Mouse (Mus musculus) heart, postnatal 0 days (tissue): ENCODE measurements at regions not wholly inside any gene's neighbourhood (a gene's known extent, or its start where the extent isn't known, plus 50 kb on each side); places are given as distances from the start of the nearest gene placed in this dataset.

Source experiments
- ATAC-seq: fragments of 200-750 bp; cut with Nextera tagmentation; 2 replicates; pipeline ENCODE4 v1.8.0; 2017; ENCODE audit warnings: low read depth, moderate number of reproducible peaks, moderate library complexity; ENCODE audit not compliant: insufficient read depth
- DNase-seq: peaks from one replicate; pipeline ENCODE4 v3.0.0-alpha.2; 2016; ENCODE audit warnings: low spot score
- H3K27ac ChIP-seq: fragments of 300-500 bp; sonication (generic); 2 replicates; pipeline ENCODE4 v1.5.1; 2014; ENCODE audit warnings: low read depth, mild to moderate bottlenecking
- H3K27me3 ChIP-seq: fragments of 300-500 bp; sonication (generic); 2 replicates; pipeline ENCODE4 v1.6.1; 2014; ENCODE audit warnings: low read length, mixed read lengths; ENCODE audit not compliant: control insufficient read depth, insufficient read depth
- H3K36me3 ChIP-seq: fragments of 300-500 bp; sonication (generic); replicated peaks from 2 replicates; pipeline ENCODE4 v1.6.1; 2014; ENCODE audit warnings: low read length, mixed read lengths; ENCODE audit not compliant: control insufficient read depth, insufficient read depth
- H3K4me1 ChIP-seq: fragments of 300-500 bp; sonication (generic); 2 replicates; pipeline ENCODE4 v1.6.1; 2014; ENCODE audit warnings: antibody characterized with exemption; ENCODE audit not compliant: control insufficient read depth, insufficient read depth
- H3K4me2 ChIP-seq: fragments of 300-500 bp; sonication (generic); 2 replicates; pipeline ENCODE4 v1.6.1; 2014; ENCODE audit warnings: low read depth, mild to moderate bottlenecking, low read length, moderate library complexity
- H3K4me3 ChIP-seq: fragments of 300-500 bp; sonication (generic); 2 replicates; pipeline ENCODE4 v1.5.1; 2014; ENCODE audit warnings: low read depth, low read length
- H3K9ac ChIP-seq: fragments of 300-500 bp; sonication (generic); replicated peaks from 2 replicates; pipeline ENCODE4 v1.6.1; 2014; ENCODE audit warnings: low read depth, low read length, mixed read lengths
- H3K9me3 ChIP-seq: fragments of 300-500 bp; sonication (generic); replicated peaks from 2 replicates; pipeline ENCODE4 v1.6.1; 2016; ENCODE audit warnings: low read length; ENCODE audit not compliant: control insufficient read depth
- CTCF ChIP-seq: IDR thresholded peaks from 2 replicates; pipeline ENCODE4 v1.5.1; 2016; ENCODE audit warnings: antibody characterized with exemption, control low read depth, low read depth
- EP300 ChIP-seq: IDR thresholded peaks from 2 replicates; pipeline ENCODE4 v1.6.1; 2016; ENCODE audit warnings: antibody characterized with exemption, low read depth
- WGBS: fragments of 180-500 bp; shearing (Covaris S2); extraction: QIAGEN DNeasy Blood & Tissue Kit; methylation state at CpG from one replicate; pipeline ENCODE4 v1.1.7; 2014; 5-methylcytosine and 5-hydroxymethylcytosine counted together

DNA sequence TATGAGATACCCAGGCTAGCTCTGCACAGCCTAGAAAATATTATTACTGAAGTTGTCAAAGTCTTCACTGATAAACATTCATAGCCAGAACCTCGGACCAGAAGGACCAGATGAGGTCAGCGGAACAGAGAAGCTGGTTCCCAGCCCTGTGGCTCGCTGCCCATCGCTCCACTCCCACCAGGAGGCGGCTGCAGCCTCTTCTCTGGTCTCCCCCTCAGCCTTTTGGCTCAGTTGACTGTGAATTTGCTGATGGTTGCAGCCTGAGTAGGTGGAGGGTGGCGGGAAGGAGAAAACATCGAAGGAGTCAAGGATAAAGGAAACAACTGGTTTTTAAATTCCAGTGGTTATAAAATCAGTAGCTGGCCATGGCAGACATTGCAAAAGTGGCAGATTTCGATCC lies 221.7 kb upstream of the Klf3 start:
- Histone ChIP-seq H3K36me3 (no peaks in the 10 kb centered on the region), H3K4me1 (peaks cover 16% of the 10 kb centered on the region)
- 62% methylated on average over 8 of the region's 8 CpGs for WGBS

GRCm38 (mm10) chr5:64582031-64582430 lies 221.2 kb upstream of the Klf3 start:
- no peak for DNase-seq
- Histone ChIP-seq H3K9me3 (no peaks in the 10 kb centered on the region), H3K27ac (no peak overlapping the region), H3K27me3 (no peaks in the 10 kb centered on the region), H3K4me3 (no peak overlapping the region), H3K4me2 (no peak overlapping the region), H3K36me3 (no peaks in the 10 kb centered on the region), H3K9ac (no peak overlapping the region), H3K4me1 (peaks cover 16% of the 10 kb centered on the region)
- 69% methylated on average over 9 of the region's 9 CpGs for WGBS
- ATAC-seq: no peak
- TF ChIP-seq CTCF (no peak), EP300 (no peak)

More for the DNA sequence above, 221.7 kb upstream of the Klf3 start:
- Histone ChIP-seq H3K9me3 (no peaks in the 10 kb centered on the region), H3K27ac (peak overlapping the region; percentile 74; the same call in 1 of the 2 replicates), H3K4me2 (no peak overlapping the region), H3K9ac (no peak overlapping the region), H3K27me3 (no peaks in the 10 kb centered on the region), H3K4me3 (no peak overlapping the region)
- DNase-seq: peak; percentile 59
- ATAC-seq: peak; percentile 34; the same call in 1 of the 2 replicates
- TF ChIP-seq CTCF: no peak
- TF ChIP-seq EP300: no peak

- no peak overlapping the region for H3K27ac ChIP-seq
- no peak for TF ChIP-seq EP300
- TF ChIP-seq CTCF: no peak
- no peaks in the 10 kb centered on the region for H3K27me3 ChIP-seq
- H3K4me1 ChIP-seq: peaks cover 21% of the 10 kb centered on the region
- no peaks in the 10 kb centered on the region for H3K36me3 ChIP-seq
- no peak overlapping the region for H3K4me3 ChIP-seq
- H3K9ac ChIP-seq: no peak overlapping the region
- H3K9me3 ChIP-seq: no peaks in the 10 kb centered on the region
- H3K4me2 ChIP-seq: no peak overlapping the region
- no peak for DNase-seq
- ATAC-seq: no peak
- WGBS: 63% methylated on average over 1 of the region's 1 CpGs
These were observed 218.9 kb upstream of the Klf3 start for GRCm38 (mm10) chr5:64584308-64584707.

- no peaks in the 10 kb centered on the region for H3K36me3 ChIP-seq
- ATAC-seq: no peak
These were observed 218.0 kb upstream of the Klf3 start for GRCm38 (mm10) chr5:64585076-64585786.

DNA sequence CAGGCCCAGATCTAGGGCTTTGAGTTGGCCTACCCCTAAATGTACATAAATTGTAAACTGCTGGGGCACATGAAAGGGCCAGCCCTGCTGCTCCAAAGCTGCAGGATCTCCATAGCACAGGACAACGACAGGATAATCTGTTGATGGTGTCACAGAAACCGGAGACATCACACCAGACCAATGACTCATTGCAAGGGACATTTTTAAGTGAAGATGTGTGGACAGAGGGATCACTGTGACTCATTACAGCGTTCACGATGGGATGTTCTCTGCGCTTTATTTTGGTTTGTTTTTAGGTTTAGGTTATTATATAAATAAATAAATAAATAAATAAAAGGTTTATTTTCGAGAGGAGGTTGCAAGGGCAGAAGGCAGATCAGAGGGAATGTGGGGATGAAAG lies 216.9 kb upstream of the Klf3 start:
- Histone ChIP-seq H3K9me3 (no peaks in the 10 kb centered on the region), H3K27ac (no peak overlapping the region), H3K27me3 (no peaks in the 10 kb centered on the region), H3K9ac (no peak overlapping the region), H3K36me3 (no peaks in the 10 kb centered on the region), H3K4me1 (peaks cover 5% of the 10 kb centered on the region; the same call in 1 of the 2 replicates), H3K4me2 (no peak overlapping the region), H3K4me3 (no peak overlapping the region)
- WGBS: 75% methylated on average over 6 of the region's 6 CpGs
- DNase-seq (no peak), ATAC-seq (no peak)
- TF ChIP-seq CTCF (no peak), EP300 (no peak)

More at GRCm38 (mm10) chr5:64585076-64585786, 218.0 kb upstream of the Klf3 start:
- H3K9me3 ChIP-seq: no peaks in the 10 kb centered on the region
- no peak for TF ChIP-seq EP300
- no peak for TF ChIP-seq CTCF
- peaks cover 12% of the 10 kb centered on the region for H3K4me1 ChIP-seq
- no peak overlapping the region for H3K9ac ChIP-seq
- H3K4me3 ChIP-seq: no peak overlapping the region
- H3K27ac ChIP-seq: no peak overlapping the region
- no peak for DNase-seq
- no peaks in the 10 kb centered on the region for H3K27me3 ChIP-seq
- H3K4me2 ChIP-seq: no peak overlapping the region
- 78% methylated on average over 6 of the region's 6 CpGs for WGBS

DNA sequence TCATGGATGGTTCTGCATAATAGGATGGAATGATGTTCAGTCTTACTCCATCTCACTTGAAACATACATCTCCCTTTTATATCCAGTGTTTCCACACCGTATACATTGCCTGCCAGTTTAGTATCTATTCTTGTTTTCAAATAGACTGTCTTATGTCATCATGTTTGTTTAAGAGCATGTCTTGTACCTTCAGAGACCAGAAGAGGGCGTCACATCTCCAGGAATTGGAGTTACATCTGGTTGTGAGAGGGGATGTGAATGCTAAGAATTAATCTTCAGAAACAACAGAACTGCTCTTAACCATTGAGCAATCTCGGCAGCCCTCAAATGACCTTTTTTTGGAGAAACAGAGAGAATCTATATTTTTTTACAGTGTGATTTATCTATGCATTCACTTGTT lies 216.3 kb upstream of the Klf3 start:
- no peak for TF ChIP-seq EP300
- no peak for TF ChIP-seq CTCF
- no peak for ATAC-seq

More for the DNA sequence above, 216.3 kb upstream of the Klf3 start:
- Histone ChIP-seq H3K4me1 (peaks cover 5% of the 10 kb centered on the region; the same call in 1 of the 2 replicates), H3K9me3 (no peaks in the 10 kb centered on the region), H3K27me3 (no peaks in the 10 kb centered on the region), H3K4me3 (no peak overlapping the region), H3K9ac (no peak overlapping the region), H3K36me3 (no peaks in the 10 kb centered on the region), H3K4me2 (no peak overlapping the region), H3K27ac (no peak overlapping the region)
- no peak for DNase-seq
- 91% methylated on average over 3 of the region's 3 CpGs for WGBS
